Mouse (Mus musculus): ENCODE data around the gene Pcolce. TPM values are rescaled to one million over a fixed set of nuclear protein-coding genes. Genes with fewer than 3 reads are reported as not detected.

Gene Pcolce
- total RNA-seq, 2 experiments from 2014 or later, result 6.9 to 13.6 TPM

Other genes with a start within 250 kb of the Pcolce start
- under 1 TPM; 0.21 to 0.57 TPM for gene Zan, start 136.7 kb downstream of the Pcolce start, total RNA-seq (2021)
- 10 to 100 TPM; 32.9 to 37.1 TPM for gene Pop7, start 111.3 kb downstream of the Pcolce start, total RNA-seq (2021)
- gene Gigyf1, start 95.2 kb downstream of the Pcolce start, total RNA-seq (2021), result 10 to 100 TPM; 40.5 to 48.8 TPM
- not detected for gene Epo, start 80.5 kb downstream of the Pcolce start, total RNA-seq (2021)
- 100 to 1,000 TPM; 704 to 770 TPM for gene Gnb2, start 80.3 kb downstream of the Pcolce start, total RNA-seq (2021)
- gene Actl6b, start 60.3 kb downstream of the Pcolce start, total RNA-seq (2021), result 100 to 1,000 TPM; 128 to 133 TPM
- gene Tfr2, start 43.9 kb downstream of the Pcolce start, total RNA-seq (2021), result 10 to 100 TPM; 10.9 to 15.5 TPM
- 10 to 100 TPM; 36.7 to 40.0 TPM for gene Mospd3, start 12.7 kb downstream of the Pcolce start, total RNA-seq (2021)
- under 1 TPM; 0.17 to 0.37 TPM for gene Fbxo24, start 15.2 kb upstream of the Pcolce start, total RNA-seq (2021)
- 10 to 100 TPM; 14.7 to 19.5 TPM for gene Lrch4, start 15.3 kb upstream of the Pcolce start, total RNA-seq (2021)
- gene Gm20605, start 15.4 kb upstream of the Pcolce start, total RNA-seq (2021), result 10 to 100 TPM; 11.0 to 14.7 TPM
- gene Sap25, start 27.6 kb upstream of the Pcolce start, total RNA-seq (2021), result 1 to 10 TPM; 6.3 to 6.6 TPM
- not detected for gene Irs3, start 31.9 kb upstream of the Pcolce start, total RNA-seq (2021)
- gene Agfg2, start 70.9 kb upstream of the Pcolce start, total RNA-seq (2021), result 10 to 100 TPM; 51.7 to 56.5 TPM
- 10 to 100 TPM; 73.9 to 75.0 TPM for gene Nyap1, start 127.8 kb upstream of the Pcolce start, total RNA-seq (2021)
- gene Tsc22d4, start 131.9 kb upstream of the Pcolce start, total RNA-seq (2021), result 100 to 1,000 TPM; 213 to 225 TPM
- 10 to 100 TPM; 24.2 to 27.3 TPM for gene Ppp1r35, start 165.1 kb upstream of the Pcolce start, total RNA-seq (2021)
- gene Mepce, start 173.9 kb upstream of the Pcolce start, total RNA-seq (2021), result 10 to 100 TPM; 33.4 to 42.0 TPM
- gene Zcwpw1, start 174.0 kb upstream of the Pcolce start, total RNA-seq (2021), result 1 to 10 TPM; 5.0 to 5.7 TPM
- gene Pilra, start 222.5 kb upstream of the Pcolce start, total RNA-seq (2021), result under 1 TPM; 0.32 to 0.62 TPM
- gene Pilrb1, start 244.3 kb upstream of the Pcolce start, total RNA-seq (2021), result not detected

Data from layer of hippocampus, postnatal 14 days (tissue).